Mouse (Mus musculus): ENCODE measurements around the gene Gm20929.
"Not testable (repeated sequence)": the region's sequence is repeated elsewhere in the genome, so short reads cannot be mapped to it uniquely, and the experiment has no call there.

The Gm20929 gene

GRCm38 (mm10) chrY:53843649-53844048, at the start of gene Gm20929:
Gene Gm20929, plus strand, starts transcription at chrY:53843949.
- not testable (repeated sequence) for DNase-seq

All from thymus, adult 18-20 months (tissue).